In the genomic region with DNA sequence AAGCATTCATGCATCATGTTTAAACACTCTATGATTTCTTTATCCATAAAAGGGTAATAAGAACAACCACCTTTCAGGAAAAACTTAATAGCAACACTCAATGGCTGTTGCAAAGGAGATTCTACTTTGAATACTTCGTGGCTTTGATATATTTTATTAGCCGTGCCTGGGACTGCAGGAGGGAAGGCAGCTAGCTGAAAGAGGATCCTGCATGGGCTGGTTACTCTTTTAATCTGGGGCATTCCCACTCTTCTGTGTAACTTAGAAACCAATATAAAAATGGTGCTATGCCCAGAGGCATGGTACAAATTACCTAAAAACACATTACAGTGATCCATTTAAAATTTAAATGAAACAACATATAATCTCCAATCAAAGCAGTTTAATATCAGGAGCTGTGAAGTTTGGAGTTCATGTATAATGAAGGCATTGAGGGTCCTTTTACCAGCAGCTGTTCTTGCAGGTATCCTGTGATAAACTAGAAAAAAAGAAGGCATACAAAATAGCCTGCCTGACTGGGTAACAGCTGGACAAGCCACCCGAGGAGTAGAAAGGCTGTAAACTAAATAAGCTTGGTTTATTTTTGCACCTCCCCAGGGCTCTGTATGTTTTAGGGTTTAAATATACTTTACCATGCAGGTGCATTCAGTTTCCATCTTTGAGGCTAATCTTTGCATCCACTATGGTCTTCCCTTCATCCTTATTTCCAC, we compare ENCODE assay signal across 15 mouse cellular contexts.
"Had no signal": no experiment of that assay in that cellular context is flagged by ENCODE, and none has a peak within 500 bp of the region (broad histone marks: within the 10 kb centered on the region; RNA-seq: fewer than 3 reads in every experiment).

No protein-coding gene starts in this region.

- H3K27ac ChIP-seq: macrophage; midbrain, embryonic 13.5 days; midbrain, embryonic 15.5 days; neural tube, embryonic 12.5 days; stomach, embryonic 15.5 days; stomach, postnatal 0 days had no signal

- H3K4me3 ChIP-seq: megakaryocyte, embryonic 14.5 days; midbrain, embryonic 13.5 days; midbrain, embryonic 15.5 days; neural tube, embryonic 12.5 days; stomach, embryonic 15.5 days had no signal

- H3K27me3 ChIP-seq: megakaryocyte, embryonic 14.5 days; midbrain, embryonic 13.5 days; midbrain, embryonic 15.5 days; neural tube, embryonic 12.5 days; stomach, embryonic 15.5 days had no signal

- H3K4me1 ChIP-seq: megakaryocyte, embryonic 14.5 days; midbrain, embryonic 13.5 days; midbrain, embryonic 15.5 days; neural tube, embryonic 12.5 days; stomach, embryonic 15.5 days had no signal

- H3K4me2 ChIP-seq: lung, embryonic 14.5 days; midbrain, embryonic 11.5 days; midbrain, embryonic 13.5 days; midbrain, embryonic 15.5 days; neural tube, embryonic 12.5 days; stomach, embryonic 15.5 days had no signal

- H3K9me3 ChIP-seq: megakaryocyte, embryonic 14.5 days; midbrain, embryonic 13.5 days; midbrain, embryonic 15.5 days; neural tube, embryonic 12.5 days; stomach, embryonic 15.5 days had no signal

- H3K9ac ChIP-seq: lung, embryonic 14.5 days; midbrain, embryonic 13.5 days; midbrain, embryonic 15.5 days; neural tube, embryonic 12.5 days; stomach, embryonic 15.5 days had no signal

- H3K36me3 ChIP-seq: midbrain, embryonic 13.5 days; midbrain, embryonic 15.5 days; neural tube, embryonic 12.5 days; stomach, embryonic 15.5 days had no signal

- ATAC-seq: midbrain, embryonic 13.5 days; midbrain, embryonic 15.5 days had no signal

- DNase-seq: lung, adult 18-20 months; lung, embryonic 14.5 days; lung, postnatal 10 days; right cerebral cortex, postnatal 14 days; thymus, adult 2 months; thymus, postnatal 25 days; thymus, postnatal 4 days had no signal
